Mouse (Mus musculus) lung, postnatal 0 days (tissue): ENCODE data around the gene Gm20388.

Source experiments
- CTCF ChIP-seq: IDR thresholded peaks from 2 replicates; pipeline ENCODE4 v1.5.1; 2016; ENCODE audit warnings: antibody characterized with exemption, mild to moderate bottlenecking
- EP300 ChIP-seq: IDR thresholded peaks from 2 replicates; pipeline ENCODE4 v1.6.1; 2016; ENCODE audit warnings: antibody characterized with exemption, mild to moderate bottlenecking, control low read depth

DNA sequence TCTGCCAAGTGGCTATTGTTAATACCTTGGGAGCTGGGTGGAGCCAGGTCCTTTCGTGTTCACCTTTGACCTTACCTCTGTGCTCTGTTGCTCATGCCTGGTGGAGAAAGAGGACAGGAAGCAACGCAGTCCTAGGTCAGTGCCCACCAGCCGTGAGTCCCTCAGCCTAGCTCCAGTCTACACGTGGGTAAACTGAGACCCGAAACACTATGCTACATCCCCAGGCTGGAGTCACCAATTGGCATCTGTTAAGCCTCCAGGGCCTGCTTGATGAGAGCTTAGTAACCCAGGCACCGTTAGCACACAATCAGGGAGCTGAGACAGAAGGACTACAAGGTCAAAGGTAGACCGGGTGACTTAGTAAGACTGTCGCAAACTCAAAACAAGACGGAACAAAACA is 1087.3 kb downstream of the Gm20388 start:
- TF ChIP-seq CTCF (no peak), EP300 (0 out of 2 replicates have a peak, but pooled peaks have one; percentile 3)
